Comparison of ENCODE assay signal across 9 mouse cellular contexts in the genomic region with DNA sequence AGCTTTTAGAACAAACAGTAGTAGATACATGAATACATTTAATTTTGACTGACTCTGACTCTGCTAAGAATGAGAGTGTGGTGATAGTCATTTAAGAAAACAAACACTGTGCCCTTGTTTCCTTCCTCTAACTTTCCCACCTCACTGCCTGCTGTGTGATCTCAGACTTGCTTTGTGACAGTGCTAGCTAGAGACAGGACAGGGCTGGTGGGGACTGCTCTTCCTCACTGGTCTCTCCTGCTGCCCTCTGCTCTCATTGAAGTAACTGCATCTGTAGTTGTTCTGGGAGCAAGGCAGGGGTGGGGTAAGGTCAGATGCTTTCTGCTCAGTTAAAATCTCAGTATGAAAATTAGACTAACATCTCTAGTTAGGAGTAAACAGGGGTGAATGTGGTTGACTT.
DNase-seq lines count a peak whose midpoint lies in the region; ATAC-seq and TF ChIP-seq lines count a peak whose summit lies in the region.
"Had no signal": no experiment of that assay in that cellular context is flagged by ENCODE, and none has a peak within 500 bp of the region (broad histone marks: within the 10 kb centered on the region; RNA-seq: fewer than 3 reads in every experiment).

No protein-coding gene starts in this region.

- no peaks in the 10 kb centered on the region for H3K27me3 ChIP-seq in erythroblast, embryonic 14.5 days (ENCODE audit: control insufficient read depth)
- no peaks in the 10 kb centered on the region for H3K27me3 ChIP-seq in lung, embryonic 16.5 days (ENCODE audit: control insufficient read depth, insufficient read depth, low read depth, low read length)

- H3K9ac ChIP-seq in lung, embryonic 16.5 days (ENCODE audit: low read length), result 0 out of 2 replicates have a peak overlapping the region, but pooled peaks have one; percentile 28

- H3K9me3 ChIP-seq in erythroblast, embryonic 14.5 days (ENCODE audit: control insufficient read depth, low read length), result no peaks in the 10 kb centered on the region
- H3K9me3 ChIP-seq in lung, embryonic 16.5 days (ENCODE audit: control insufficient read depth, low read length), result peaks cover 2% of the 10 kb centered on the region; the same call in 1 of the 2 replicates

- DNase-seq in lung, postnatal 25 days (ENCODE audit: low spot score), result no peak
- DNase-seq in frontal cortex, postnatal 10 days (ENCODE audit: low spot score in 2 of 2), result no peak
- DNase-seq in urinary bladder, postnatal 14 days (ENCODE audit: low spot score), result no peak
- DNase-seq: kidney, postnatal 25 days had no signal

- H3K36me3 ChIP-seq in erythroblast, embryonic 14.5 days (ENCODE audit: control insufficient read depth), result peaks cover 24% of the 10 kb centered on the region
- peaks cover 3% of the 10 kb centered on the region; the same call in 1 of the 2 replicates for H3K36me3 ChIP-seq in lung, embryonic 16.5 days (ENCODE audit: control insufficient read depth, insufficient read depth, low read length)

- no peak overlapping the region for H3K4me2 ChIP-seq in lung, embryonic 16.5 days (ENCODE audit: low read depth, low read length)

- peaks cover 40% of the 10 kb centered on the region for H3K4me1 ChIP-seq in erythroblast, embryonic 14.5 days (ENCODE audit: control insufficient read depth)
- H3K4me1 ChIP-seq in lung, embryonic 16.5 days (replicated peaks; ENCODE audit: control insufficient read depth, insufficient read depth, low read length), result peaks cover 15% of the 10 kb centered on the region
- H3K4me1 ChIP-seq in embryonic fibroblast, embryonic 13.5 days (ENCODE audit: control insufficient read depth, insufficient read depth, low read length), result peaks cover 6% of the 10 kb centered on the region

- H3K4me3 ChIP-seq in erythroblast, embryonic 14.5 days (replicated peaks), result peak overlapping the region; percentile 2
- H3K4me3 ChIP-seq in lung, embryonic 16.5 days (ENCODE audit: low read length), result no peak overlapping the region
- peak overlapping the region; percentile 15 for H3K4me3 ChIP-seq in embryonic fibroblast, embryonic 13.5 days (ENCODE audit: insufficient read depth, low read length)

- no peak for TF ChIP-seq CTCF in embryonic fibroblast, embryonic 13.5 days (IDR thresholded peaks at IDR 0.05; ENCODE audit: borderline replicate concordance, insufficient read depth, low read length)

- H3K27ac ChIP-seq in lung, embryonic 16.5 days (ENCODE audit: low read length), result no peak overlapping the region
- H3K27ac ChIP-seq in embryonic fibroblast, embryonic 13.5 days (ENCODE audit: insufficient read depth, low read length), result no peak overlapping the region

- no peak for TF ChIP-seq POLR2A in embryonic fibroblast, embryonic 13.5 days (IDR thresholded peaks at IDR 0.05; ENCODE audit: low read depth, low read length)

- no peak for ATAC-seq in erythroblast, adult 5-6 weeks (replicated peaks; ENCODE audit: low FRiP score, poor library complexity, severe bottlenecking)
- ATAC-seq in lung, embryonic 16.5 days (ENCODE audit: low read depth), result no peak
- ATAC-seq in monocyte, adult 5-6 weeks (replicated peaks; ENCODE audit: insufficient number of reproducible peaks, low FRiP score, low TSS enrichment, poor library complexity, severe bottlenecking), result 0 out of 2 replicates have a peak, but pooled peaks have one; percentile 24
